Mouse (Mus musculus): Measurements from ENCODE around the gene Pelp1.

DNA sequence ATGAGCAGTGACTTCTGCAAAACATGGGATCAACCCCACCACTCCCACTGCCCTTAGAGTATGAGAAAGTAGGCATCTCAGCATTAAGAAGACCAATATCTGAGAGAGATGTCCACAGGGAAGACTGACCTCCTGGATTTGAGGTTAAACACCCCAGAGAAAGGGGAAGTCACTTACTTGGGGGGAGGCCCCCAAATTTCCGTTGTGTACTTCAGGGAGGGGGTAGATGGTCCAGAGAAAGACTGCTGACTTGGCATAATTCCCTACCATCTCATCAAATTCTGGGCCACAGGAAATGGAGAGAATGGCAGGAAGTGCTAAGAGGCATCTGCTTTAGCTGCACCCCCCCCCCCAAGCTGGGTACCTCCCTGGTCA is 23.7 kb upstream of the Pelp1 start:
- TF ChIP-seq POLR2A (IDR thresholded peaks at IDR 0.05; ENCODE audit: borderline replicate concordance, control insufficient read depth, low read depth, low read length): no peak
- TF ChIP-seq CTCF (IDR thresholded peaks at IDR 0.05; ENCODE audit: control insufficient read depth, insufficient read depth, low read length): no peak

All from bone marrow, adult 2 months (tissue).